Mouse (Mus musculus): ENCODE measurements around the gene Mad2l2. TPM values are rescaled to one million over a fixed set of nuclear protein-coding genes. Genes with fewer than 3 reads are reported as not detected.

Mad2l2 gene
- total RNA-seq, 1 experiment: 34.0 TPM

GRCm38 (mm10) chr4:148130561-148131413 lies 603 bp downstream of the Mad2l2 start, which contains the start of gene Draxin:
Gene Draxin (minus strand): TSS chr4:148130698.
- H3K4me3 ChIP-seq (ENCODE audit: insufficient read depth in 1 of 2, low read depth in 1 of 2, low read length in 2 of 2, poor library complexity in 1 of 2, severe bottlenecking in 1 of 2): peak within 1 kb of the TSS; percentile 71 to 74
- H3K9me3 ChIP-seq (ENCODE audit: control insufficient read depth, insufficient read depth, low read depth, low read length): no peaks in the 10 kb centered on the region
- H3K27ac ChIP-seq (ENCODE audit: insufficient read depth, low read depth, low read length, poor library complexity, severe bottlenecking): no peak within 1 kb of the TSS
- H3K4me1 ChIP-seq (ENCODE audit: control insufficient read depth in 2 of 2, insufficient read depth in 2 of 2, low read length in 2 of 2, poor library complexity in 1 of 2): peaks cover 0 to 5% of the 10 kb centered on the region in 2 experiments; a peak in 1 of 4 replicates
- no peaks in the 10 kb centered on the region for H3K36me3 ChIP-seq (ENCODE audit: control insufficient read depth, insufficient read depth, low read length, poor library complexity, severe bottlenecking)
- peak within 1 kb of the TSS; percentile 54 for H3K9ac ChIP-seq (ENCODE audit: insufficient read depth, low read depth, low read length, poor library complexity, severe bottlenecking)
- no peak for TF ChIP-seq HCFC1 (IDR thresholded peaks at IDR 0.05; ENCODE audit: borderline replicate concordance, insufficient read depth, low read length)
- TF ChIP-seq ZNF384 (IDR thresholded peaks at IDR 0.05; ENCODE audit: low read depth, low read length): no peak
- no peak for TF ChIP-seq MAFK (IDR thresholded peaks at IDR 0.05; ENCODE audit: insufficient read depth, low read depth, low read length)
- TF ChIP-seq ZC3H11A (IDR thresholded peaks at IDR 0.05; ENCODE audit: borderline replicate concordance, low read depth, low read length): no peak
- TF ChIP-seq CHD2 (IDR thresholded peaks at IDR 0.05; ENCODE audit: low read depth, low read length): no peak
- DNase-seq (ENCODE audit: low read depth, low spot score): no peak
- in situ Hi-C loops (cut with MboI; ENCODE audit: low sequenced_read_pairs in 2 of 2, unreplicated experiment in 2 of 2): no loop called here

- Histone ChIP-seq H3K36me3 (ENCODE audit: control insufficient read depth, insufficient read depth, low read length, poor library complexity, severe bottlenecking) (no peaks in the 10 kb centered on the region), H3K9ac (ENCODE audit: insufficient read depth, low read depth, low read length, poor library complexity, severe bottlenecking) (peak overlapping the region; percentile 54; the same call in 1 of the 2 replicates), H3K4me3 (ENCODE audit: insufficient read depth in 1 of 2, low read depth in 1 of 2, low read length in 2 of 2, poor library complexity in 1 of 2, severe bottlenecking in 1 of 2) (peak overlapping the region; percentile 71 to 74), H3K27ac (ENCODE audit: insufficient read depth, low read depth, low read length, poor library complexity, severe bottlenecking) (no peak overlapping the region), H3K9me3 (ENCODE audit: control insufficient read depth, insufficient read depth, low read depth, low read length) (no peaks in the 10 kb centered on the region), H3K4me1 (ENCODE audit: control insufficient read depth in 2 of 2, insufficient read depth in 2 of 2, low read length in 2 of 2, poor library complexity in 1 of 2) (peaks cover 0 to 5% of the 10 kb centered on the region in 2 experiments; a peak in 1 of 4 replicates)
- no peak for TF ChIP-seq MAFK (IDR thresholded peaks at IDR 0.05; ENCODE audit: insufficient read depth, low read depth, low read length)
- TF ChIP-seq ZNF384 (IDR thresholded peaks at IDR 0.05; ENCODE audit: low read depth, low read length): no peak
- no peak for DNase-seq (ENCODE audit: low read depth, low spot score)
- in situ Hi-C loops (cut with MboI; ENCODE audit: low sequenced_read_pairs in 2 of 2, unreplicated experiment in 2 of 2): no loop called here
Measured at GRCm38 (mm10) chr4:148131497-148132081, 1.4 kb downstream of the Mad2l2 start.

DNA sequence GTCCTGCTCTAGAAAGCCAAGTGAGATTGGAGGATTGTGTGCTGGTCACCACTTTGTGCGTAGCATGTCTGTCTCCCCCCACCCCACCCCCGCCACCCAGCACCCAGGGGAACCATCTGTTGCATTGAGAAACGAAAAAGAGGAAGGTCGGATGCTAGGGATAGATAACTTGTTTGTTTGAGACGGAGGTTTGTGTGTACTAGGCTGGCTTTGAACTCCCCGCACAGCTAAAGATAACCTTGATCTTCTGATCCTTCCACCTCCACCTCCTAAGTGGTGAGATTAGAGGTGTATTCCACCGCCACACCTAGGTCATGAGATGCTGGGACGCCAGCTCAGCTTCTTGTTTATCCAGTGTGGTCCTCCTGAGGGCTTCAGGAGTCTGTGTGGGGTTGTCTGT lies 4.8 kb downstream of the Mad2l2 start:
- Histone ChIP-seq H3K4me1 (ENCODE audit: control insufficient read depth in 2 of 2, insufficient read depth in 2 of 2, low read length in 2 of 2, poor library complexity in 1 of 2) (peaks cover 3 to 5% of the 10 kb centered on the region in 2 experiments; a peak in 1 of 4 replicates), H3K9me3 (ENCODE audit: control insufficient read depth, insufficient read depth, low read depth, low read length) (no peaks in the 10 kb centered on the region), H3K27ac (ENCODE audit: insufficient read depth, low read depth, low read length, poor library complexity, severe bottlenecking) (no peak overlapping the region), H3K4me3 (ENCODE audit: insufficient read depth in 1 of 2, low read depth in 1 of 2, low read length in 2 of 2, poor library complexity in 1 of 2, severe bottlenecking in 1 of 2) (no peak overlapping the region), H3K9ac (ENCODE audit: insufficient read depth, low read depth, low read length, poor library complexity, severe bottlenecking) (no peak overlapping the region), H3K36me3 (ENCODE audit: control insufficient read depth, insufficient read depth, low read length, poor library complexity, severe bottlenecking) (no peaks in the 10 kb centered on the region)
- no peak for TF ChIP-seq HCFC1 (IDR thresholded peaks at IDR 0.05; ENCODE audit: borderline replicate concordance, insufficient read depth, low read length)
- no peak for TF ChIP-seq ZNF384 (IDR thresholded peaks at IDR 0.05; ENCODE audit: low read depth, low read length)
- no peak for TF ChIP-seq MAFK (IDR thresholded peaks at IDR 0.05; ENCODE audit: insufficient read depth, low read depth, low read length)
- TF ChIP-seq CHD2 (IDR thresholded peaks at IDR 0.05; ENCODE audit: low read depth, low read length): no peak
- TF ChIP-seq ZC3H11A (IDR thresholded peaks at IDR 0.05; ENCODE audit: borderline replicate concordance, low read depth, low read length): no peak
- no peak for DNase-seq (ENCODE audit: low read depth, low spot score)
- in situ Hi-C loops (cut with MboI; ENCODE audit: low sequenced_read_pairs in 2 of 2, unreplicated experiment in 2 of 2): no loop called here

GRCm38 (mm10) chr4:148137503-148137902 lies 7.3 kb downstream of the Mad2l2 start:
- no peak overlapping the region for H3K4me3 ChIP-seq (ENCODE audit: insufficient read depth in 1 of 2, low read depth in 1 of 2, low read length in 2 of 2, poor library complexity in 1 of 2, severe bottlenecking in 1 of 2)
- in situ Hi-C loops (cut with MboI; ENCODE audit: low sequenced_read_pairs in 2 of 2, unreplicated experiment in 2 of 2): no loop called here
- TF ChIP-seq HCFC1 (IDR thresholded peaks at IDR 0.05; ENCODE audit: borderline replicate concordance, insufficient read depth, low read length) (no peak), ZC3H11A (IDR thresholded peaks at IDR 0.05; ENCODE audit: borderline replicate concordance, low read depth, low read length) (no peak), ZNF384 (IDR thresholded peaks at IDR 0.05; ENCODE audit: low read depth, low read length) (no peak), CHD2 (IDR thresholded peaks at IDR 0.05; ENCODE audit: low read depth, low read length) (no peak), MAFK (IDR thresholded peaks at IDR 0.05; ENCODE audit: insufficient read depth, low read depth, low read length) (no peak)
- H3K9ac ChIP-seq (ENCODE audit: insufficient read depth, low read depth, low read length, poor library complexity, severe bottlenecking): no peak overlapping the region
- H3K27ac ChIP-seq (ENCODE audit: insufficient read depth, low read depth, low read length, poor library complexity, severe bottlenecking): no peak overlapping the region
- no peaks in the 10 kb centered on the region for H3K9me3 ChIP-seq (ENCODE audit: control insufficient read depth, insufficient read depth, low read depth, low read length)
- H3K4me1 ChIP-seq (ENCODE audit: control insufficient read depth in 2 of 2, insufficient read depth in 2 of 2, low read length in 2 of 2, poor library complexity in 1 of 2): 0 out of 4 replicates have a peak, but pooled peaks cover 0 to 3% of the 10 kb centered on the region in 2 experiments
- no peak for DNase-seq (ENCODE audit: low read depth, low spot score)
- H3K36me3 ChIP-seq (ENCODE audit: control insufficient read depth, insufficient read depth, low read length, poor library complexity, severe bottlenecking): no peaks in the 10 kb centered on the region
